Mouse (Mus musculus): Measurements from ENCODE around the gene Gm20503. TPM values are rescaled to one million over a fixed set of nuclear protein-coding genes. Genes with fewer than 3 reads are reported as not detected.

Gm20503 gene
- polyA plus RNA-seq, 1 experiment: not detected

DNA sequence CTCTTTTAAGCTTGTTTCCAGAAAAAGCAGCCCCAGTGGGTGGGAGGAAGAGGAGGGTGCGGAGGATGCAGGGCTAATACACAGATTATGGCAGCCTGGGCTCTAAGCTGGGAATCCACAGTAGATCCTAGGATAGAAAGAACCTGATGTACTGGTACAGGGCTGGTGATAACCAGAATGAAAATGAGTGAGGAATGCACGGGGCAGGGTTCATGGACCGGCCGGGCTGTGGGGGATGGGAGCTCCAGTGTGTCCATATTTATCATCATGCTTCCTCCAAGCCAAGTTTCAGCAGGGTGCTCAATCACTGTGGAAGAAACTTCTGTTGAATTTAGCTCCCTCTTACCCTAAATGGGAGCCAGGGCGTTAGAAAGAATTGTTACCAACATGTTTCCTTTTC is 5.9 kb upstream of the Gm20503 start:
- H3K4me1 ChIP-seq (ENCODE audit: control insufficient read depth, insufficient read depth, low read length): no peaks in the 10 kb centered on the region
- TF ChIP-seq POLR2A (IDR thresholded peaks at IDR 0.05; ENCODE audit: borderline replicate concordance, insufficient read depth, low read length) (no peak), CTCF (IDR thresholded peaks at IDR 0.05; ENCODE audit: borderline replicate concordance, insufficient read depth, low read depth, low read length) (no peak)
- no peaks in the 10 kb centered on the region for H3K27me3 ChIP-seq (ENCODE audit: control insufficient read depth, insufficient read depth, low read length)
- WGBS: 32% methylated on average over 5 of the region's 5 CpGs
- H3K4me3 ChIP-seq (replicated peaks; ENCODE audit: insufficient read depth, low read depth, low read length): no peak overlapping the region
- DNase-seq: no peak
- H3K27ac ChIP-seq (ENCODE audit: insufficient read depth, low read length): no peak overlapping the region

GRCm38 (mm10) chr4:58998688-58999087 is 4.3 kb upstream of the Gm20503 start:
- Histone ChIP-seq H3K4me1 (ENCODE audit: control insufficient read depth, insufficient read depth, low read length) (no peaks in the 10 kb centered on the region), H3K4me3 (replicated peaks; ENCODE audit: insufficient read depth, low read depth, low read length) (no peak overlapping the region), H3K27me3 (ENCODE audit: control insufficient read depth, insufficient read depth, low read length) (no peaks in the 10 kb centered on the region), H3K27ac (ENCODE audit: insufficient read depth, low read length) (no peak overlapping the region)
- TF ChIP-seq POLR2A (IDR thresholded peaks at IDR 0.05; ENCODE audit: borderline replicate concordance, insufficient read depth, low read length): no peak
- TF ChIP-seq CTCF (IDR thresholded peaks at IDR 0.05; ENCODE audit: borderline replicate concordance, insufficient read depth, low read depth, low read length): no peak
- WGBS: 95% methylated on average over 1 of the region's 1 CpGs
- DNase-seq: no peak

DNA sequence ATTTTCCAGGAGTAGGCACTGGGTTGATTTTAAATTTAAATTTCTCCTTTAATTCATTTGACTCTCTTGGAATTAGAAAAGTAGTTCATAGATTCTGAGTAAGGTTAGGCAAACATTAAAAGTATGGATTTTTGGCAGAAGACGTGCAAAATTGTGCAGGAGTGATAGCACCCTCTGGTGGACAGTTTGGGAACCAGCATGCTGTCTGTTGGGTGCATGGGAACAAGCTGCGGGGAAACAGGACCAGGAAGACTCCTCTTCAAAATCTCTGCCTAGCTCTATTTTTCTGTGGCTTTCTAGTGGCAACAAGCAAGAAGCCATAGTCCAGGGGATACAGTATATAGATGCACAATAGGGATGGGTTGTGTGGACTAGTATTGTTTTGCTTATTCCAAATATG is 3.3 kb upstream of the Gm20503 start:
- Histone ChIP-seq H3K27me3 (ENCODE audit: control insufficient read depth, insufficient read depth, low read length) (no peaks in the 10 kb centered on the region), H3K4me1 (ENCODE audit: control insufficient read depth, insufficient read depth, low read length) (peaks cover 2% of the 10 kb centered on the region), H3K27ac (ENCODE audit: insufficient read depth, low read length) (no peak overlapping the region), H3K4me3 (replicated peaks; ENCODE audit: insufficient read depth, low read depth, low read length) (no peak overlapping the region)
- TF ChIP-seq CTCF (IDR thresholded peaks at IDR 0.05; ENCODE audit: borderline replicate concordance, insufficient read depth, low read depth, low read length): peak; percentile 87
- no peak for TF ChIP-seq POLR2A (IDR thresholded peaks at IDR 0.05; ENCODE audit: borderline replicate concordance, insufficient read depth, low read length)
- peak; percentile 68 to 78 for DNase-seq
- WGBS: 0% methylated on average over 2 of the region's 2 CpGs

DNA sequence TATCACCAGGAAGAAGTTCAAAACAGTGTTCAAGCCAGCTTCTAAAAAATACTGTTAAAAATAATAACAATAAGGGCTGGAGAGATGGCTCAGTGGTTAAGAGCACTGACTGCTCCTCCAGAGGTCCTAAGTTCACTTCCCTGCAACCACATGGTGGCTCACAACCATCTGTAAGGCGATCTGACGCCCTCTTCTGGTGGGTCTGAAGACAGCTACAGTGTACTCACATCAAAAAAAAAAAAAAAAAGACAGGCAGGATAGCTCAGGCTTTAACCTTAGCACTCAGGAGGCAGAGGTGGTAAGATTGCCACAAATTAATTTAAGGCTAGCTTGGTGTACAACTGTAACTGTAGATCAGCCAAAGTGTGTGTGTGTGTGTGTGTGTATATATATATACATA is 2.4 kb upstream of the Gm20503 start:
- Histone ChIP-seq H3K4me3 (replicated peaks; ENCODE audit: insufficient read depth, low read depth, low read length) (no peak overlapping the region), H3K27ac (ENCODE audit: insufficient read depth, low read length) (no peak overlapping the region), H3K4me1 (ENCODE audit: control insufficient read depth, insufficient read depth, low read length) (peaks cover 3% of the 10 kb centered on the region), H3K27me3 (ENCODE audit: control insufficient read depth, insufficient read depth, low read length) (no peaks in the 10 kb centered on the region)
- TF ChIP-seq POLR2A (IDR thresholded peaks at IDR 0.05; ENCODE audit: borderline replicate concordance, insufficient read depth, low read length): no peak
- peak; percentile 33; the same call in 1 of the 2 replicates for TF ChIP-seq CTCF (IDR thresholded peaks at IDR 0.05; ENCODE audit: borderline replicate concordance, insufficient read depth, low read depth, low read length)
- peak in 1 of 2 experiments; percentile 39 for DNase-seq
- 5% methylated on average over 2 of the region's 2 CpGs for WGBS

GRCm38 (mm10) chr4:59003806-59004200 is 793 bp downstream of the Gm20503 start:
- WGBS: 13% methylated on average over 7 of the region's 7 CpGs
- no peak for DNase-seq
- H3K4me1 ChIP-seq (ENCODE audit: control insufficient read depth, insufficient read depth, low read length): peaks cover 6% of the 10 kb centered on the region
- peak overlapping the region; percentile 29; the same call in 1 of the 2 replicates for H3K27ac ChIP-seq (ENCODE audit: insufficient read depth, low read length)
- TF ChIP-seq CTCF (IDR thresholded peaks at IDR 0.05; ENCODE audit: borderline replicate concordance, insufficient read depth, low read depth, low read length): no peak
- TF ChIP-seq POLR2A (IDR thresholded peaks at IDR 0.05; ENCODE audit: borderline replicate concordance, insufficient read depth, low read length): no peak
- peak overlapping the region; percentile 77 for H3K4me3 ChIP-seq (replicated peaks; ENCODE audit: insufficient read depth, low read depth, low read length)
- no peaks in the 10 kb centered on the region for H3K27me3 ChIP-seq (ENCODE audit: control insufficient read depth, insufficient read depth, low read length)

GRCm38 (mm10) chr4:59006211-59006610 is 3.2 kb downstream of the Gm20503 start:
- H3K27me3 ChIP-seq (ENCODE audit: control insufficient read depth, insufficient read depth, low read length): no peaks in the 10 kb centered on the region

GRCm38 (mm10) chr4:59007016-59007415 is 4.0 kb downstream of the Gm20503 start:
- 56% methylated on average over 6 of the region's 6 CpGs for WGBS
- H3K4me3 ChIP-seq (replicated peaks; ENCODE audit: insufficient read depth, low read depth, low read length): no peak overlapping the region
- TF ChIP-seq POLR2A (IDR thresholded peaks at IDR 0.05; ENCODE audit: borderline replicate concordance, insufficient read depth, low read length) (no peak), CTCF (IDR thresholded peaks at IDR 0.05; ENCODE audit: borderline replicate concordance, insufficient read depth, low read depth, low read length) (no peak)
- peaks cover 6% of the 10 kb centered on the region for H3K4me1 ChIP-seq (ENCODE audit: control insufficient read depth, insufficient read depth, low read length)
- H3K27ac ChIP-seq (ENCODE audit: insufficient read depth, low read length): no peak overlapping the region
- DNase-seq: peak in 1 of 2 experiments; percentile 38
- no peaks in the 10 kb centered on the region for H3K27me3 ChIP-seq (ENCODE audit: control insufficient read depth, insufficient read depth, low read length)

More at GRCm38 (mm10) chr4:59006211-59006610, 3.2 kb downstream of the Gm20503 start:
- no peak overlapping the region for H3K27ac ChIP-seq (ENCODE audit: insufficient read depth, low read length)
- no peak for DNase-seq
- no peak overlapping the region for H3K4me3 ChIP-seq (replicated peaks; ENCODE audit: insufficient read depth, low read depth, low read length)
- WGBS: 63% methylated on average over 8 of the region's 8 CpGs
- TF ChIP-seq CTCF (IDR thresholded peaks at IDR 0.05; ENCODE audit: borderline replicate concordance, insufficient read depth, low read depth, low read length): no peak
- TF ChIP-seq POLR2A (IDR thresholded peaks at IDR 0.05; ENCODE audit: borderline replicate concordance, insufficient read depth, low read length): no peak
- peaks cover 6% of the 10 kb centered on the region for H3K4me1 ChIP-seq (ENCODE audit: control insufficient read depth, insufficient read depth, low read length)

GRCm38 (mm10) chr4:59007974-59008373 is 5.0 kb downstream of the Gm20503 start:
- TF ChIP-seq CTCF (IDR thresholded peaks at IDR 0.05; ENCODE audit: borderline replicate concordance, insufficient read depth, low read depth, low read length) (no peak), POLR2A (IDR thresholded peaks at IDR 0.05; ENCODE audit: borderline replicate concordance, insufficient read depth, low read length) (no peak)
- Histone ChIP-seq H3K27me3 (ENCODE audit: control insufficient read depth, insufficient read depth, low read length) (no peaks in the 10 kb centered on the region), H3K4me1 (ENCODE audit: control insufficient read depth, insufficient read depth, low read length) (peaks cover 6% of the 10 kb centered on the region), H3K4me3 (replicated peaks; ENCODE audit: insufficient read depth, low read depth, low read length) (no peak overlapping the region), H3K27ac (ENCODE audit: insufficient read depth, low read length) (no peak overlapping the region)
- DNase-seq: no peak
- WGBS: 87% methylated on average over 5 of the region's 5 CpGs

All from cerebellum, adult 2 months (tissue).